Mouse (Mus musculus): Measurements from ENCODE around the gene Plce1. TPM values are rescaled to one million over a fixed set of nuclear protein-coding genes. Genes with fewer than 3 reads are reported as not detected.
"Not testable (repeated sequence)": the region's sequence is repeated elsewhere in the genome, so short reads cannot be mapped to it uniquely, and the experiment has no call there.

The Plce1 gene
- polyA plus RNA-seq, 1 experiment, result 2.2 TPM

GRCm38 (mm10) chr19:38620134-38620533, 139.2 kb downstream of the Plce1 start:
- no peak for TF ChIP-seq POLR2A (IDR thresholded peaks at IDR 0.05; ENCODE audit: extremely low read depth, insufficient read depth, low read length)
- TF ChIP-seq CTCF (IDR thresholded peaks at IDR 0.05; ENCODE audit: extremely low read depth, insufficient read depth, low read length), result no peak
- H3K4me1 ChIP-seq (ENCODE audit: control insufficient read depth, insufficient read depth, low read length), result no peaks in the 10 kb centered on the region
- H3K4me3 ChIP-seq (ENCODE audit: insufficient read depth, low read length), result no peak overlapping the region
- no peak overlapping the region for H3K27ac ChIP-seq (ENCODE audit: insufficient read depth, low read length)

DNA sequence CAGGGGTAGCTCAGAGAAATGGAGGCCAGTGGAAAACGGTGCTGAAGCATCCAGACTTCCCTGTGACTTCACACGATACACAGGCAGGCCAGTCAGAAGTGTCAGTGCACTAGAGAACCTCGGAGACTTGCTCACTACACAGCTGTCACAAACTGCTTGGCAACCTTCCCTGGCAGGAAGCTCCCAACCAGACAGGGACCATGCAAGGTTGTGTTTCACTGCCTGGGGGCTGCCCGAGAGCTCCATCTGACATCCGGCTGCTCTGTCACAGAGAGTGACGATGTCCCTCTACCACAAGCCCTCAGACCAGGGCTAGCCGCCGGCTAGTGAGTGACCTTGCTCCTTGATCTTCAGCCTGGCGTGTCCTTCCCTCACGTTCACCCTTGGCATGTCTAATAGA, 140.6 kb downstream of the Plce1 start:
- Histone ChIP-seq H3K4me3 (ENCODE audit: insufficient read depth, low read length) (no peak overlapping the region), H3K4me1 (ENCODE audit: control insufficient read depth, insufficient read depth, low read length) (no peaks in the 10 kb centered on the region), H3K27ac (ENCODE audit: insufficient read depth, low read length) (no peak overlapping the region)
- TF ChIP-seq POLR2A (IDR thresholded peaks at IDR 0.05; ENCODE audit: extremely low read depth, insufficient read depth, low read length), result no peak
- TF ChIP-seq CTCF (IDR thresholded peaks at IDR 0.05; ENCODE audit: extremely low read depth, insufficient read depth, low read length), result no peak

DNA sequence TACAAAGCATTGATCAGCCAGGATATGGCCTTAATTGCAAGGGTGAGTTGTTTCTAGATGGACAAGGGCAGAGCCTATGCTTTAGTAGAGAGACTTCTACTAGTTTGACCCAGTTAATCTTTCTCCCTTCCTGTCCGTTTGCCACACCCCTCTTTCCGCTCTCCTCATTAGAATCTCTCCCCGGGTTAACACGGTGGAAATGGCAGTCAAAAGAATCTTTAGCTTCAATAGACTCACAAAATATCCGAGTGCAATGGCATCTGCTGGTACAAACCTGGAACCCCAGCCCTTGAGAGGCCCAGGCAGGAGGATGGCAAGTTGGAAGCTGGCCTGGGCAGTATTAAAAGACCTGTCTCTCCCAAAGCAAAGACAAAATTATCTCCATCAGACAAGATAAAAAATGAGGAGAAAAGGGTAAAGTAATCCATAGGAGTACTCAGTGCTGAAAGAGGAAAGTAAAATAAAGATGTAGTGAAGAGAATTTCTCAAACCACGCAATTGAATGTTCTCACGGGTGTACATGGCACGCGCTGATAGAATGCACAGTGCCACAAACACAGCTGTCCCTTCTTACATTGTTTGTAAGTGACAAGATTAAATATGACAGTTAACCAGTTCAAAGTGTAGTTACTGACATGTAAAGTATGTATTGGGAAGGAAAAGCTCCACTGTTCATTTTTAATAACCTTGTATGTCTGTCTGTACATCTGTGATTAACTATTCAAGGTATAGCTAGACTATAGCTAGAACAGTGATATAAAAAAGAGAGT, 145.5 kb downstream of the Plce1 start:
- TF ChIP-seq CTCF (IDR thresholded peaks at IDR 0.05; ENCODE audit: extremely low read depth, insufficient read depth, low read length) (no peak), POLR2A (IDR thresholded peaks at IDR 0.05; ENCODE audit: extremely low read depth, insufficient read depth, low read length) (no peak)
- no peak overlapping the region for H3K27ac ChIP-seq (ENCODE audit: insufficient read depth, low read length)
- no peak overlapping the region for H3K4me3 ChIP-seq (ENCODE audit: insufficient read depth, low read length)
- no peaks in the 10 kb centered on the region for H3K4me1 ChIP-seq (ENCODE audit: control insufficient read depth, insufficient read depth, low read length)

DNA sequence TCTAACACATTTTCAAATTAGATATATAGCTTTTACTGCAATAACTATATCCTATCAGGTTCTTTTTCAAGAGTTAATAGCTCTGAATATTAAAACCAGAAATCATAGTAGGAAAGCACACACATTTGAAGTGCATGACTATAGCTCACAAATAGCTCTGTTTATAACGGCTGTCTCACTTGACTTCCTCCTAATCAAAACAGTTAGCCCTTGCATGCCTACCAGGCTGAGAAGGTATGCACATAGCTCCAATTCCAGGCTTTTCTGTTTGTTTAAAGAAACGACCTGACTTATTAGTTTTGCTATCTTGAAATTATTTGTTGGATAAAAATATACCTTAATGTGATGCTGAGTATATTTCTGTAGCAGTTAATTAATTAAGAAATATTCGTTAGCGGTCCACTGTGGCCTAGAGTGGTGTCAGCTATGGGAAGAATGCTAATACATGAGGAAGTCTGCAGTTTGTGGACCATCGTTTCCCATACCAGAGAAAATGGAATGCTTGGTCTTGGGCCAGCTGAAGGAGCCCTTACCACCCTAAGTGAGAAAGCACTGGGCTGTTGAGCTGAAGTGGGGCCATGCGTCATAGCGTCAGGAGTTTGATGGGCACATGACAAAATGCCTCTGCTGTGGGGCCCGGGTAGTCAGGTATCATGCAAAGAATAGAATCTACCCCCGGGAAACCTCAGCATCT, 146.3 kb downstream of the Plce1 start:
- TF ChIP-seq CTCF (IDR thresholded peaks at IDR 0.05; ENCODE audit: extremely low read depth, insufficient read depth, low read length), result no peak
- TF ChIP-seq POLR2A (IDR thresholded peaks at IDR 0.05; ENCODE audit: extremely low read depth, insufficient read depth, low read length), result no peak
- no peaks in the 10 kb centered on the region for H3K4me1 ChIP-seq (ENCODE audit: control insufficient read depth, insufficient read depth, low read length)
- no peak overlapping the region for H3K27ac ChIP-seq (ENCODE audit: insufficient read depth, low read length)
- H3K4me3 ChIP-seq (ENCODE audit: insufficient read depth, low read length), result no peak overlapping the region

GRCm38 (mm10) chr19:38632251-38632650, 151.3 kb downstream of the Plce1 start:
- H3K27ac ChIP-seq (ENCODE audit: insufficient read depth, low read length), result no peak overlapping the region
- TF ChIP-seq CTCF (IDR thresholded peaks at IDR 0.05; ENCODE audit: extremely low read depth, insufficient read depth, low read length) (no peak), POLR2A (IDR thresholded peaks at IDR 0.05; ENCODE audit: extremely low read depth, insufficient read depth, low read length) (no peak)
- H3K4me1 ChIP-seq (ENCODE audit: control insufficient read depth, insufficient read depth, low read length), result no peaks in the 10 kb centered on the region
- H3K4me3 ChIP-seq (ENCODE audit: insufficient read depth, low read length), result no peak overlapping the region

- Histone ChIP-seq H3K4me3 (ENCODE audit: insufficient read depth, low read length) (no peak overlapping the region), H3K27ac (ENCODE audit: insufficient read depth, low read length) (no peak overlapping the region), H3K4me1 (ENCODE audit: control insufficient read depth, insufficient read depth, low read length) (no peaks in the 10 kb centered on the region)
- no peak for TF ChIP-seq CTCF (IDR thresholded peaks at IDR 0.05; ENCODE audit: extremely low read depth, insufficient read depth, low read length)
- TF ChIP-seq POLR2A (IDR thresholded peaks at IDR 0.05; ENCODE audit: extremely low read depth, insufficient read depth, low read length), result no peak
These were observed 152.4 kb downstream of the Plce1 start for GRCm38 (mm10) chr19:38633306-38633705.

- Histone ChIP-seq H3K4me3 (ENCODE audit: insufficient read depth, low read length) (no peak overlapping the region), H3K27ac (ENCODE audit: insufficient read depth, low read length) (no peak overlapping the region), H3K4me1 (ENCODE audit: control insufficient read depth, insufficient read depth, low read length) (no peaks in the 10 kb centered on the region)
- no peak for TF ChIP-seq POLR2A (IDR thresholded peaks at IDR 0.05; ENCODE audit: extremely low read depth, insufficient read depth, low read length)
- no peak for TF ChIP-seq CTCF (IDR thresholded peaks at IDR 0.05; ENCODE audit: extremely low read depth, insufficient read depth, low read length)
These were observed 158.1 kb downstream of the Plce1 start for GRCm38 (mm10) chr19:38639050-38639449.

DNA sequence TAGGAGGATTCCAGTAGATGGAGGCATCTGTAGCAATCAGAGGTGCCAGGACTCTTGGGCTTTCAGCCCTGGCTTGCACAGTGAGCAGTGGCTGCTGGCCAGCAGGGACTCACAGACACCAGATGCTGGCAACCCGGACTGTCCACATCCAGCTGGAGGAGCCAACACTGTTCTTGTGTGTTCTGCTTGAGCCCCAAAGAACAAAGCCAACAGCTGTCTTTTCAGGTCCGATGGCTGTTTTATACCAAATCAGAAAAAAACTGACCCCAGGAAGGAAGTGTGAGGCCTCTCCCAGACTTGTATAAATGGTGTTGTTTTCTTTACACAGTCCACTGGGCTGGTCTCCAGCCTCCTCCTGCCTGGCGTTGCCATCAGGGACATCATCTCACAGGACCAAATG, 158.9 kb downstream of the Plce1 start:
- no peak overlapping the region for H3K27ac ChIP-seq (ENCODE audit: insufficient read depth, low read length)

GRCm38 (mm10) chr19:38642515-38642914, 161.6 kb downstream of the Plce1 start:
- not testable (repeated sequence) for H3K4me1 ChIP-seq (ENCODE audit: control insufficient read depth, insufficient read depth, low read length); H3K27ac ChIP-seq (ENCODE audit: insufficient read depth, low read length); H3K4me3 ChIP-seq (ENCODE audit: insufficient read depth, low read length)

More for the DNA sequence above, 158.9 kb downstream of the Plce1 start:
- no peak for TF ChIP-seq POLR2A (IDR thresholded peaks at IDR 0.05; ENCODE audit: extremely low read depth, insufficient read depth, low read length)
- no peak for TF ChIP-seq CTCF (IDR thresholded peaks at IDR 0.05; ENCODE audit: extremely low read depth, insufficient read depth, low read length)
- Histone ChIP-seq H3K4me1 (ENCODE audit: control insufficient read depth, insufficient read depth, low read length) (no peaks in the 10 kb centered on the region), H3K4me3 (ENCODE audit: insufficient read depth, low read length) (no peak overlapping the region)

All from cortical plate, adult 2 months (tissue).